Mouse (Mus musculus): ENCODE results near the gene Srsf4. TPM values are rescaled to one million over a fixed set of nuclear protein-coding genes. Genes with fewer than 3 reads are reported as not detected.

Gene Srsf4
- polyA plus RNA-seq, 2 experiments: 43.4 to 45.3 TPM

- H3K9me3 ChIP-seq (ENCODE audit: control insufficient read depth, low read length): no peaks in the 10 kb centered on the region
- peaks cover 55% of the 10 kb centered on the region for H3K27me3 ChIP-seq (ENCODE audit: control insufficient read depth, insufficient read depth, low read length)
- no peak overlapping the region for H3K4me2 ChIP-seq (ENCODE audit: low read depth)
Observed at GRCm38 (mm10) chr4:131911521-131911920, 38.1 kb downstream of the Srsf4 start.

GRCm38 (mm10) chr4:131913526-131913925 lies 40.1 kb downstream of the Srsf4 start:
- no peaks in the 10 kb centered on the region for H3K9me3 ChIP-seq (ENCODE audit: control insufficient read depth, low read length)
- H3K27ac ChIP-seq: no peak overlapping the region
- no peak overlapping the region for H3K4me2 ChIP-seq (ENCODE audit: low read depth)
- H3K4me1 ChIP-seq (replicated peaks; ENCODE audit: control insufficient read depth in 2 of 2, insufficient read depth in 2 of 2, low read length in 1 of 2): no peaks in the 10 kb centered on the region; a peak in 1 of 4 replicates
- DNase-seq (ENCODE audit: low read depth in 3 of 3, low spot score in 3 of 3): no peak
- WGBS (ENCODE audit: insufficient replicate concordance): 44% methylated on average over 10 of the region's 10 CpGs
- TF ChIP-seq EP300 (IDR thresholded peaks at IDR 0.05; ENCODE audit: low read depth) (no peak), CTCF (IDR thresholded peaks at IDR 0.05; ENCODE audit: low read depth) (no peak)
- H3K9ac ChIP-seq (replicated peaks): no peak overlapping the region
- no peak for ATAC-seq (ENCODE audit: insufficient read depth)
- no peaks in the 10 kb centered on the region for H3K36me3 ChIP-seq (replicated peaks; ENCODE audit: control insufficient read depth, insufficient read depth, low read depth)
- no peak overlapping the region for H3K4me3 ChIP-seq (ENCODE audit: insufficient read depth in 1 of 2, low read depth in 2 of 2, low read length in 2 of 2)
- H3K27me3 ChIP-seq (ENCODE audit: control insufficient read depth, insufficient read depth, low read length): peaks cover 72% of the 10 kb centered on the region

More at GRCm38 (mm10) chr4:131911521-131911920, 38.1 kb downstream of the Srsf4 start:
- H3K27ac ChIP-seq: no peak overlapping the region
- TF ChIP-seq CTCF (IDR thresholded peaks at IDR 0.05; ENCODE audit: low read depth): no peak
- TF ChIP-seq EP300 (IDR thresholded peaks at IDR 0.05; ENCODE audit: low read depth): no peak
- no peak overlapping the region for H3K9ac ChIP-seq (replicated peaks)
- 20% methylated on average over 5 of the region's 5 CpGs for WGBS (ENCODE audit: insufficient replicate concordance)
- no peak overlapping the region for H3K4me3 ChIP-seq (ENCODE audit: insufficient read depth in 1 of 2, low read depth in 2 of 2, low read length in 2 of 2)
- no peaks in the 10 kb centered on the region; a peak in 1 of 4 replicates for H3K4me1 ChIP-seq (replicated peaks; ENCODE audit: control insufficient read depth in 2 of 2, insufficient read depth in 2 of 2, low read length in 1 of 2)
- no peak for ATAC-seq (ENCODE audit: insufficient read depth)
- DNase-seq (ENCODE audit: low read depth in 3 of 3, low spot score in 3 of 3): no peak
- no peaks in the 10 kb centered on the region for H3K36me3 ChIP-seq (replicated peaks; ENCODE audit: control insufficient read depth, insufficient read depth, low read depth)

- no peaks in the 10 kb centered on the region for H3K36me3 ChIP-seq (replicated peaks; ENCODE audit: control insufficient read depth, insufficient read depth, low read depth)
- H3K9me3 ChIP-seq (ENCODE audit: control insufficient read depth, low read length): no peaks in the 10 kb centered on the region
- no peak for ATAC-seq (ENCODE audit: insufficient read depth)
- 11% methylated on average over 9 of the region's 9 CpGs for WGBS (ENCODE audit: insufficient replicate concordance)
- H3K4me1 ChIP-seq (replicated peaks; ENCODE audit: control insufficient read depth in 2 of 2, insufficient read depth in 2 of 2, low read length in 1 of 2): peaks cover 0 to 2% of the 10 kb centered on the region in 2 experiments; a peak in 1 of 4 replicates
- DNase-seq (ENCODE audit: low read depth in 3 of 3, low spot score in 3 of 3): no peak
- no peak for TF ChIP-seq EP300 (IDR thresholded peaks at IDR 0.05; ENCODE audit: low read depth)
- no peak overlapping the region for H3K4me2 ChIP-seq (ENCODE audit: low read depth)
- H3K27me3 ChIP-seq (ENCODE audit: control insufficient read depth, insufficient read depth, low read length): peaks cover 78% of the 10 kb centered on the region
- no peak overlapping the region for H3K27ac ChIP-seq
- no peak overlapping the region for H3K4me3 ChIP-seq (ENCODE audit: insufficient read depth in 1 of 2, low read depth in 2 of 2, low read length in 2 of 2)
- H3K9ac ChIP-seq (replicated peaks): no peak overlapping the region
Observed at GRCm38 (mm10) chr4:131914046-131914643, 40.7 kb downstream of the Srsf4 start.

- 4% methylated on average over 31 of the region's 31 CpGs for WGBS (ENCODE audit: insufficient replicate concordance)
- H3K9me3 ChIP-seq (ENCODE audit: control insufficient read depth, low read length): no peaks in the 10 kb centered on the region
Observed at GRCm38 (mm10) chr4:131914891-131915469, 41.6 kb downstream of the Srsf4 start.

GRCm38 (mm10) chr4:131915821-131916328 lies 42.5 kb downstream of the Srsf4 start:
- DNase-seq (ENCODE audit: low read depth in 3 of 3, low spot score in 3 of 3): no peak
- H3K4me3 ChIP-seq (ENCODE audit: insufficient read depth in 1 of 2, low read depth in 2 of 2, low read length in 2 of 2): no peak overlapping the region
- H3K9ac ChIP-seq (replicated peaks): no peak overlapping the region
- H3K27ac ChIP-seq: no peak overlapping the region
- ATAC-seq (ENCODE audit: insufficient read depth): no peak
- H3K9me3 ChIP-seq (ENCODE audit: control insufficient read depth, low read length): no peaks in the 10 kb centered on the region
- TF ChIP-seq EP300 (IDR thresholded peaks at IDR 0.05; ENCODE audit: low read depth) (no peak), CTCF (IDR thresholded peaks at IDR 0.05; ENCODE audit: low read depth) (no peak)
- peaks cover 0 to 4% of the 10 kb centered on the region in 2 experiments; a peak in 1 of 4 replicates for H3K4me1 ChIP-seq (replicated peaks; ENCODE audit: control insufficient read depth in 2 of 2, insufficient read depth in 2 of 2, low read length in 1 of 2)
- H3K36me3 ChIP-seq (replicated peaks; ENCODE audit: control insufficient read depth, insufficient read depth, low read depth): no peaks in the 10 kb centered on the region
- no peak overlapping the region for H3K4me2 ChIP-seq (ENCODE audit: low read depth)
- 29% methylated on average over 13 of the region's 13 CpGs for WGBS (ENCODE audit: insufficient replicate concordance)
- peaks cover 95% of the 10 kb centered on the region for H3K27me3 ChIP-seq (ENCODE audit: control insufficient read depth, insufficient read depth, low read length)

More at GRCm38 (mm10) chr4:131914891-131915469, 41.6 kb downstream of the Srsf4 start:
- Histone ChIP-seq H3K27me3 (ENCODE audit: control insufficient read depth, insufficient read depth, low read length) (peaks cover 87% of the 10 kb centered on the region), H3K9ac (replicated peaks) (no peak overlapping the region), H3K36me3 (replicated peaks; ENCODE audit: control insufficient read depth, insufficient read depth, low read depth) (no peaks in the 10 kb centered on the region), H3K27ac (no peak overlapping the region), H3K4me1 (replicated peaks; ENCODE audit: control insufficient read depth in 2 of 2, insufficient read depth in 2 of 2, low read length in 1 of 2) (peaks cover 0 to 4% of the 10 kb centered on the region in 2 experiments; a peak in 1 of 4 replicates), H3K4me3 (ENCODE audit: insufficient read depth in 1 of 2, low read depth in 2 of 2, low read length in 2 of 2) (0 out of 4 replicates have a peak overlapping the region, but pooled peaks of 1 of the 2 experiments have one; percentile 8), H3K4me2 (ENCODE audit: low read depth) (peak overlapping the region; percentile 28; the same call in 1 of the 2 replicates)
- DNase-seq (ENCODE audit: low read depth in 3 of 3, low spot score in 3 of 3): no peak
- TF ChIP-seq CTCF (IDR thresholded peaks at IDR 0.05; ENCODE audit: low read depth) (no peak), EP300 (IDR thresholded peaks at IDR 0.05; ENCODE audit: low read depth) (no peak)
- no peak for ATAC-seq (ENCODE audit: insufficient read depth)

All from liver, embryonic 14.5 days (tissue).